Mouse (Mus musculus) forebrain, postnatal 0 days (tissue): ENCODE measurements around the gene Nudt8. TPM values are rescaled to one million over a fixed set of nuclear protein-coding genes. Genes with fewer than 3 reads are reported as not detected.
"Not testable (repeated sequence)": the region's sequence is repeated elsewhere in the genome, so short reads cannot be mapped to it uniquely, and the experiment has no call there.

Experiments
- ATAC-seq: fragments of 200-750 bp; cut with Nextera tagmentation; 2 replicates; pipeline ENCODE4 v1.8.0; 2017; ENCODE audit warnings: mild to moderate bottlenecking, moderate library complexity
- DNase-seq: peaks from one replicate; pipeline ENCODE4 v3.0.0-alpha.2; 2015
- H3K27ac ChIP-seq: fragments of 300-500 bp; sonication (generic); 2 replicates; pipeline ENCODE4 v1.5.1; 2014; ENCODE audit warnings: low read depth, mild to moderate bottlenecking, antibody characterized with exemption, low read length, moderate library complexity, mixed read lengths
- H3K27me3 ChIP-seq: fragments of 300-500 bp; sonication (generic); 2 replicates; pipeline ENCODE4 v1.6.1; 2014; ENCODE audit warnings: mild to moderate bottlenecking, low read length, mixed read lengths; ENCODE audit not compliant: insufficient read depth
- H3K36me3 ChIP-seq: fragments of 300-500 bp; sonication (generic); 2 replicates; pipeline ENCODE4 v1.6.1; 2014; ENCODE audit warnings: mild to moderate bottlenecking, moderate library complexity; ENCODE audit not compliant: insufficient read depth
- H3K4me1 ChIP-seq: fragments of 300-500 bp; sonication (generic); 2 replicates; pipeline ENCODE4 v1.6.1; 2014; ENCODE audit warnings: antibody characterized with exemption; ENCODE audit not compliant: insufficient read depth
- H3K4me2 ChIP-seq: fragments of 300-500 bp; sonication (generic); 2 replicates; pipeline ENCODE4 v1.6.1; 2014; ENCODE audit warnings: low read depth, mild to moderate bottlenecking, moderate library complexity
- H3K4me3 ChIP-seq: fragments of 300-500 bp; sonication (generic); 2 replicates; pipeline ENCODE4 v1.5.1; 2014; ENCODE audit warnings: low read depth, low read length, mixed read lengths
- H3K9ac ChIP-seq: fragments of 300-500 bp; sonication (generic); 2 replicates; pipeline ENCODE4 v1.6.1; 2014; ENCODE audit warnings: mild to moderate bottlenecking
- H3K9me3 ChIP-seq: fragments of 300-500 bp; sonication (generic); 2 replicates; pipeline ENCODE4 v1.6.1; 2016; ENCODE audit warnings: low read length
- CTCF ChIP-seq: sonication (generic); IDR thresholded peaks from 2 replicates; pipeline ENCODE4 v1.5.1; 2016; ENCODE audit warnings: antibody characterized with exemption, control low read depth, low read depth
- WGBS: fragments of 180-500 bp; shearing (Covaris S2); extraction: QIAGEN DNeasy Blood & Tissue Kit; methylation state at CpG from one replicate; pipeline ENCODE4 v1.1.7; 2014; 5-methylcytosine and 5-hydroxymethylcytosine counted together
- polyA plus RNA-seq: library from polyadenylated mRNA; unstranded; fragments of >200 nt; fragmentation: Nextera tagmentation; extraction: Ambion mirVana; gene quantifications from 2 replicates; pipeline ENCODE4 v1.2.1, GENCODE M21; 2015
- total RNA-seq: library from RNA; depleted of rRNA; stranded (reverse); fragments of >200 nt; gene quantifications from 2 replicates; pipeline ENCODE4 v1.2.3, GENCODE M21; 2014

Gene Nudt8
- total and polyA plus RNA-seq, 2 experiments from 2014 or later: 30.8 to 36.3 TPM

- no peak overlapping the region for H3K4me3 ChIP-seq
- peak; percentile 85 for DNase-seq
- no peaks in the 10 kb centered on the region for H3K27me3 ChIP-seq
- WGBS: 25% methylated on average over 18 of the region's 18 CpGs
- H3K9me3 ChIP-seq: no peaks in the 10 kb centered on the region
- no peaks in the 10 kb centered on the region for H3K36me3 ChIP-seq
- peak; percentile 89 for ATAC-seq
- H3K4me2 ChIP-seq: no peak overlapping the region
- no peak overlapping the region for H3K9ac ChIP-seq
- TF ChIP-seq CTCF: peak; percentile 75
- H3K27ac ChIP-seq: no peak overlapping the region
- H3K4me1 ChIP-seq: no peaks in the 10 kb centered on the region
Observed at GRCm38 (mm10) chr19:4018743-4019583, 18.6 kb downstream of the Nudt8 start.

DNA sequence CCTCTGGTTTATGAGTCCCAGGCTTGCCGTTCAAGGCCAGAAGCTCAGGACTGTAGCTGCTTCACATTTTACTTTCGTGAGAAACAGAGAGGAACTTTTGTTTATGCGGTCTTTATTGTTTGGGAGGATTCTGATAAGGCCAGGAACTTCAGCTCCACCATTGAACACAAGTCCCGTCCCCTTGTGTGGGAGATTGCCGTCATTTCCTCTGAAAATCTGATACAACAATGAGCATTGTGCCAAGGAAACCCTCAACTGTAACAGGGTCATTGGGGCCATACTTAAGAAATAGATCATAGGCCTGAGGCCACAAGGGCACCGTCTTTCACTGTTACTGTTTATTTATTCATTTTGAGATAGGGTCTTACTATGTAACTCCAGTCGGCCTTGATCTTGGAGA is 22.8 kb downstream of the Nudt8 start:
- H3K4me2 ChIP-seq: no peak overlapping the region
- 83% methylated on average over 7 of the region's 7 CpGs for WGBS
- H3K36me3 ChIP-seq: no peaks in the 10 kb centered on the region
- ATAC-seq: no peak
- DNase-seq: no peak
- H3K27me3 ChIP-seq: no peaks in the 10 kb centered on the region
- TF ChIP-seq CTCF: no peak
- no peak overlapping the region for H3K27ac ChIP-seq
- H3K4me1 ChIP-seq: no peaks in the 10 kb centered on the region
- no peak overlapping the region for H3K4me3 ChIP-seq
- no peak overlapping the region for H3K9ac ChIP-seq
- 0 out of 2 replicates have a peak, but pooled peaks cover 3% of the 10 kb centered on the region for H3K9me3 ChIP-seq

DNA sequence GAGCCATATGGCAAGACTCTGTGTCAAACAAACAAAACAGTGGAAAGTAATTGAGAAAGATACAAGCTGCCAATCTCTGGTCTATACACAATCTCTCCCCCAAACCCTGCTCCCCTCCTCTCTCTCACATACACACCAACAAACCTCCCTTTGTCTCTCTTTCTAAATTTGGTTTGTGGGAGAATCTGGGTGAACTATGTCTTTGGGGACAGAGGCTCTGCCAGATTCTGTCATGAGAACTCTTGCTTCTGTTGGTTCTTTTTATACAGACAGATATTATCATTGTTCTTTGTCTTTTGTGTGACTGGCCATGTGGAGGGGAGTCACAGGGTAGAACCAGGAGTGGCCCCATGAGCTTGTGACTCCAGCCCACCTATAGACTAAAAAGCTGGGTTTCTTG is 27.2 kb downstream of the Nudt8 start:
- ATAC-seq (no peak), DNase-seq (no peak)
- Histone ChIP-seq H3K27me3 (no peaks in the 10 kb centered on the region), H3K4me1 (no peaks in the 10 kb centered on the region), H3K36me3 (no peaks in the 10 kb centered on the region), H3K9ac (no peak overlapping the region), H3K4me3 (no peak overlapping the region), H3K27ac (no peak overlapping the region), H3K9me3 (0 out of 2 replicates have a peak, but pooled peaks cover 3% of the 10 kb centered on the region), H3K4me2 (no peak overlapping the region)
- no peak for TF ChIP-seq CTCF

DNA sequence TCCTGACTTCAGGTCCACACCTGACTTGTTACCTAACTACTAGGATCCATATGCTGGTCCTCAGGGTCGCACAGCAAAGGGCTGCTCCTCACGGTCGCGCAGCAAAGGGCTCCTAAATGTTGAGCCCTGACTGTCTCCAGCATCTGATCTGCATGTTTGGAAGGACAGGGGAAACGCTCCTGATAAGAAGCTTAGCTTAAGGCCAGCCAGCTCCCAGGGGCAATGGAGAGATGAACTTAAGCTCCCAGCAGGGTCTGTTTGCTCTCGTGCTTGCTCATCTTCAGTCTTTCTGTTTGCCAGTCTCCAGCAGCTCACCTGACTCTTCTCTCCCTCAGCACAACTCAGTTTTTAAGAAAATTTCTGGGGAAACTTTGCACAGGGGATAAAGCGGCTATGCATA is 32.3 kb downstream of the Nudt8 start:
- ATAC-seq: no peak
- no peak for DNase-seq
- H3K4me3 ChIP-seq: no peak overlapping the region
- H3K27me3 ChIP-seq: no peaks in the 10 kb centered on the region
- 47% methylated on average over 7 of the region's 7 CpGs for WGBS
- H3K4me2 ChIP-seq: no peak overlapping the region
- H3K27ac ChIP-seq: no peak overlapping the region
- no peaks in the 10 kb centered on the region; the same call in 1 of the 2 replicates for H3K36me3 ChIP-seq
- TF ChIP-seq CTCF: no peak
- H3K4me1 ChIP-seq: 0 out of 2 replicates have a peak, but pooled peaks cover 5% of the 10 kb centered on the region
- no peak overlapping the region for H3K9ac ChIP-seq
- H3K9me3 ChIP-seq: no peaks in the 10 kb centered on the region

GRCm38 (mm10) chr19:4033298-4033697 is 32.9 kb downstream of the Nudt8 start:
- DNase-seq: no peak
- WGBS: 87% methylated on average over 3 of the region's 3 CpGs
- ATAC-seq: no peak
- no peak overlapping the region for H3K4me3 ChIP-seq
- no peaks in the 10 kb centered on the region for H3K27me3 ChIP-seq
- no peak overlapping the region for H3K9ac ChIP-seq
- 0 out of 2 replicates have a peak, but pooled peaks cover 8% of the 10 kb centered on the region for H3K4me1 ChIP-seq
- H3K4me2 ChIP-seq: no peak overlapping the region
- TF ChIP-seq CTCF: no peak
- H3K27ac ChIP-seq: no peak overlapping the region
- no peaks in the 10 kb centered on the region; the same call in 1 of the 2 replicates for H3K36me3 ChIP-seq
- H3K9me3 ChIP-seq: no peaks in the 10 kb centered on the region

GRCm38 (mm10) chr19:4033742-4034141 is 33.4 kb downstream of the Nudt8 start:
- TF ChIP-seq CTCF: no peak
- 51% methylated on average over 5 of the region's 5 CpGs for WGBS
- H3K9ac ChIP-seq: no peak overlapping the region
- no peak overlapping the region for H3K27ac ChIP-seq
- H3K4me2 ChIP-seq: no peak overlapping the region
- no peaks in the 10 kb centered on the region; the same call in 1 of the 2 replicates for H3K36me3 ChIP-seq
- H3K27me3 ChIP-seq: no peaks in the 10 kb centered on the region
- 0 out of 2 replicates have a peak, but pooled peaks cover 9% of the 10 kb centered on the region for H3K4me1 ChIP-seq
- H3K9me3 ChIP-seq: no peaks in the 10 kb centered on the region
- DNase-seq (no peak), ATAC-seq (no peak)
- H3K4me3 ChIP-seq: no peak overlapping the region

DNA sequence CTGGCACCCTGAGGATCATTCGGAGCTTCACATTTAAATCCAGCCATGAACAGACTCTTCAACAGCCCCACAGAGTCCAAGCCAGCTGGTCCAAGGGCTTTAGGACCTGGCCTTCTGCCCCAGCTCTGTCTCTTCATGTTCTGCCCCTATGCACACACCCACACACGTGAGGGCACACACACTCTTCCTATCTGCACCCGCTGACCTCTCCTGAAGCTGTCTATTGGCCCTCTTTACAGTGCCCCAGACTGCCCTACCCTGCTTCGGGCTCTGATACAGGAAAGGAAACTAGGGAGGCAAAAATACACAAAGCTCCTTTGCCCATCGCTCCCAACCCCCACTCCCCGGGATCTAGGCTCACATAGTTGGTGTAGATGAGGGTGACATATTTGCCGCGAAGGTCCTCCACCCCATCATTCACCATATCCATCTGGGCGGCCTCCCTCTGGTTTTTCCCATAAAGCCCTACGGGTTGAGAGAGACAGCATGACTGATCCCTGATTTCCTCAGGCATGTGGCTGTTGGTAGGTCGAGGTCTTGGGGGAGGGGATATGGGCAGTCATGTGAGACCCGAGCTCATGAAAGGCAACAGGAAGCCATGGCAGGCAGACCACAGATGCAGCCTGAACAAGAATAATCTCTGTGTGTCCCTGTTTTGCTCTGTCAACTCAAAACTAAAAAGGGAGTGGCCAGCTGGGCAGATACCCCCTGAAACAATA is 36.1 kb downstream of the Nudt8 start:
- no peak for TF ChIP-seq CTCF
- Histone ChIP-seq H3K4me2 (no peak overlapping the region), H3K9me3 (no peaks in the 10 kb centered on the region), H3K27ac (no peak overlapping the region), H3K4me1 (0 out of 2 replicates have a peak, but pooled peaks cover 9% of the 10 kb centered on the region), H3K9ac (no peak overlapping the region), H3K36me3 (no peaks in the 10 kb centered on the region; the same call in 1 of the 2 replicates), H3K4me3 (no peak overlapping the region), H3K27me3 (no peaks in the 10 kb centered on the region)
- DNase-seq (no peak), ATAC-seq (no peak)
- WGBS: 85% methylated on average over 12 of the region's 12 CpGs

DNA sequence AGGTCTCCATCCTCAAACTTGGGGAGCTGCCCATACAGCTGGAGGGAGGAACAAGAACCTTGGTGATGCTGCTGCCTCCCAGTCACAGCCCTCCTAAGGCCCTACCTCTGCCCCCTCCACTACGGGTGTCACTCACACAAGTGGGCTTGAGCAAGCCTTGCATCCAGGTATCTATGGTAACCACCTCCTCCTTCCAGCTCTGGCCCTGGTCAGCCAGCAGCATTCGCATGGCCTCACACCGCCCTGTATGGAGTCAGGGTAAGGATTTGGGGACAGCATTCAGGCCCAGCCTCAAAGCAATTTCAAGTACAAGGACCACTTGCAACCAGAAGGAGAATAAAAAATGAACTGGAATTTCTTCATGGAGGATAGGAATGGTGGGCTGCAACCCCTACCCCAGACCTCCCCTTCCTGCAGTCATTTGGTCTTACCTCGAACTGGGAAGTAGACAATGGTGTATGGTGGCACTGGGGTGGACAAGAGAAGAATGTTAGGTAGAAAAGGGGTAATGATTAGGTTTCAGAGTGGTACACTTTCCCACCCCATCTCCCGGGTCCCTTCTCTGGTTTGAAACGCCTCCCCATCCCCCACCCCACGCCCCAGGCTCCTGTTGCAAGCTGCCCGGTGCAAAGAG is 36.9 kb downstream of the Nudt8 start:
- not testable (repeated sequence) for H3K27me3 ChIP-seq, H3K36me3 ChIP-seq, DNase-seq, H3K4me1 ChIP-seq, H3K9me3 ChIP-seq
- peak; percentile 57 for ATAC-seq
- WGBS: 23% methylated on average over 7 of the region's 8 CpGs
- peak overlapping the region; percentile 70 for H3K9ac ChIP-seq
- H3K4me2 ChIP-seq: peak overlapping the region; percentile 70
- peak overlapping the region; percentile 62 for H3K4me3 ChIP-seq
- H3K27ac ChIP-seq: peak overlapping the region; percentile 67
